Mouse (Mus musculus): ENCODE results near the gene RPS10-NUDT3. TPM values are rescaled to one million over a fixed set of nuclear protein-coding genes. Genes with fewer than 3 reads are reported as not detected.

Gene RPS10-NUDT3
- polyA plus RNA-seq, 1 experiment from 2014 or later = not detected

Other genes with a start within 250 kb of the RPS10-NUDT3 start
- 0.08 and 0.10 TPM in 2 replicates for gene Grm4, start 113.8 kb downstream of the RPS10-NUDT3 start, polyA plus RNA-seq (2016; fragmentation: Nextera tagmentation; extraction: Ambion mirVana)
- gene Hmga1, start 78.7 kb downstream of the RPS10-NUDT3 start, polyA plus RNA-seq (2016; fragmentation: Nextera tagmentation; extraction: Ambion mirVana) = 188 and 194 TPM in 2 replicates
- gene AI413582, start 69.5 kb downstream of the RPS10-NUDT3 start, polyA plus RNA-seq (2016; fragmentation: Nextera tagmentation; extraction: Ambion mirVana) = 13.2 and 14.9 TPM in 2 replicates
- gene Nudt3, start 11.7 kb downstream of the RPS10-NUDT3 start, polyA plus RNA-seq (2016; fragmentation: Nextera tagmentation; extraction: Ambion mirVana) = 106 and 110 TPM in 2 replicates
- gene Rps10, start 1.4 kb upstream of the RPS10-NUDT3 start, polyA plus RNA-seq (2016; fragmentation: Nextera tagmentation; extraction: Ambion mirVana) = 611 and 625 TPM in 2 replicates
- 1.4 and 1.7 TPM in 2 replicates for gene Pacsin1, start 20.3 kb upstream of the RPS10-NUDT3 start, polyA plus RNA-seq (2016; fragmentation: Nextera tagmentation; extraction: Ambion mirVana)
- gene Spdef, start 93.7 kb upstream of the RPS10-NUDT3 start, polyA plus RNA-seq (2016; fragmentation: Nextera tagmentation; extraction: Ambion mirVana) = 0.18 TPM in 1 of 2 replicates, not detected in the other
- gene D17Wsu92e, start 185.4 kb upstream of the RPS10-NUDT3 start, polyA plus RNA-seq (2016; fragmentation: Nextera tagmentation; extraction: Ambion mirVana) = 14.8 and 15.1 TPM in 2 replicates
- gene Snrpc, start 202.9 kb upstream of the RPS10-NUDT3 start, polyA plus RNA-seq (2016; fragmentation: Nextera tagmentation; extraction: Ambion mirVana) = 221 and 222 TPM in 2 replicates
- gene Uhrf1bp1, start 221.2 kb upstream of the RPS10-NUDT3 start, polyA plus RNA-seq (2016; fragmentation: Nextera tagmentation; extraction: Ambion mirVana) = 6.4 and 7.2 TPM in 2 replicates

Data from heart, embryonic 12.5 days (tissue).